Mouse (Mus musculus) thymus, adult 2 months (tissue): ENCODE results near the gene Sidt2.

Experiments
- CTCF ChIP-seq: fragments of 200-500 bp; IDR thresholded peaks from 2 replicates; pipeline ENCODE4 v1.5.1; 2012; ENCODE audit warnings: mild to moderate bottlenecking, control low read depth, low read length, moderate library complexity, borderline replicate concordance; ENCODE audit not compliant: control insufficient read depth, poor library complexity, insufficient read depth; ENCODE audit errors: extremely low read depth
- POLR2A ChIP-seq: fragments of 200-500 bp; IDR thresholded peaks from 2 replicates; pipeline ENCODE4 v1.6.1; 2012; ENCODE audit warnings: mild to moderate bottlenecking, low read length, control low read depth, moderate library complexity; ENCODE audit not compliant: control insufficient read depth, poor library complexity, insufficient read depth; ENCODE audit errors: extremely low read depth

- TF ChIP-seq CTCF (no peak), POLR2A (no peak)
Measured at GRCm38 (mm10) chr9:45939794-45940193, 15.3 kb downstream of the Sidt2 start.
